Mouse (Mus musculus): ENCODE data around the gene Actr2. TPM values are rescaled to one million over a fixed set of nuclear protein-coding genes. Genes with fewer than 3 reads are reported as not detected.
"Not testable (repeated sequence)": the region's sequence is repeated elsewhere in the genome, so short reads cannot be mapped to it uniquely, and the experiment has no call there.

Gene Actr2
- total and polyA plus RNA-seq, 2 experiments from 2014 or later, result 70.4 to 193 TPM

- 92% methylated on average over 6 of the region's 6 CpGs for WGBS
- Histone ChIP-seq H3K4me3 (ENCODE audit: low read depth, low read length) (no peak overlapping the region), H3K4me2 (ENCODE audit: low read depth, low read length, poor library complexity, severe bottlenecking) (no peak overlapping the region), H3K27me3 (ENCODE audit: insufficient read depth, low read length) (no peaks in the 10 kb centered on the region), H3K9me3 (ENCODE audit: low read length) (no peaks in the 10 kb centered on the region), H3K36me3 (ENCODE audit: insufficient read depth, low read length) (no peaks in the 10 kb centered on the region), H3K27ac (ENCODE audit: low read depth, low read length) (no peak overlapping the region), H3K4me1 (ENCODE audit: insufficient read depth, low read length) (no peaks in the 10 kb centered on the region), H3K9ac (replicated peaks; ENCODE audit: low read length, poor library complexity, severe bottlenecking) (no peak overlapping the region)
- ATAC-seq (ENCODE audit: low FRiP score) (no peak), DNase-seq (ENCODE audit: low spot score) (no peak)
- TF ChIP-seq CTCF (IDR thresholded peaks at IDR 0.05), result no peak
Measured at GRCm38 (mm10) chr11:20138498-20139208, 25.9 kb upstream of the Actr2 start.

- H3K9ac ChIP-seq (replicated peaks; ENCODE audit: low read length, poor library complexity, severe bottlenecking), result no peak overlapping the region
- H3K27ac ChIP-seq (ENCODE audit: low read depth, low read length), result no peak overlapping the region
- 90% methylated on average over 2 of the region's 2 CpGs for WGBS
- ATAC-seq (ENCODE audit: low FRiP score), result no peak
- no peak overlapping the region for H3K4me2 ChIP-seq (ENCODE audit: low read depth, low read length, poor library complexity, severe bottlenecking)
- TF ChIP-seq CTCF (IDR thresholded peaks at IDR 0.05), result no peak
- H3K9me3 ChIP-seq (ENCODE audit: low read length), result no peaks in the 10 kb centered on the region
- no peaks in the 10 kb centered on the region for H3K36me3 ChIP-seq (ENCODE audit: insufficient read depth, low read length)
- no peak for DNase-seq (ENCODE audit: low spot score)
- no peaks in the 10 kb centered on the region for H3K27me3 ChIP-seq (ENCODE audit: insufficient read depth, low read length)
- H3K4me3 ChIP-seq (ENCODE audit: low read depth, low read length), result no peak overlapping the region
- H3K4me1 ChIP-seq (ENCODE audit: insufficient read depth, low read length), result no peaks in the 10 kb centered on the region
Measured at GRCm38 (mm10) chr11:20137872-20138271, 25.2 kb upstream of the Actr2 start.

GRCm38 (mm10) chr11:20136314-20136713 is 23.6 kb upstream of the Actr2 start:
- TF ChIP-seq CTCF (IDR thresholded peaks at IDR 0.05), result no peak
- Histone ChIP-seq H3K27ac (ENCODE audit: low read depth, low read length) (no peak overlapping the region), H3K4me1 (ENCODE audit: insufficient read depth, low read length) (no peaks in the 10 kb centered on the region), H3K9me3 (ENCODE audit: low read length) (no peaks in the 10 kb centered on the region), H3K9ac (replicated peaks; ENCODE audit: low read length, poor library complexity, severe bottlenecking) (no peak overlapping the region), H3K36me3 (ENCODE audit: insufficient read depth, low read length) (no peaks in the 10 kb centered on the region), H3K4me3 (ENCODE audit: low read depth, low read length) (no peak overlapping the region), H3K27me3 (ENCODE audit: insufficient read depth, low read length) (no peaks in the 10 kb centered on the region), H3K4me2 (ENCODE audit: low read depth, low read length, poor library complexity, severe bottlenecking) (no peak overlapping the region)
- DNase-seq (ENCODE audit: low spot score) (no peak), ATAC-seq (ENCODE audit: low FRiP score) (no peak)
- WGBS, result 90% methylated on average over 6 of the region's 6 CpGs

GRCm38 (mm10) chr11:20134869-20135268 is 22.2 kb upstream of the Actr2 start:
- not testable (repeated sequence) for H3K36me3 ChIP-seq (ENCODE audit: insufficient read depth, low read length); H3K9ac ChIP-seq (replicated peaks; ENCODE audit: low read length, poor library complexity, severe bottlenecking); H3K4me1 ChIP-seq (ENCODE audit: insufficient read depth, low read length); H3K9me3 ChIP-seq (ENCODE audit: low read length); H3K27ac ChIP-seq (ENCODE audit: low read depth, low read length); ATAC-seq (ENCODE audit: low FRiP score); H3K4me3 ChIP-seq (ENCODE audit: low read depth, low read length); H3K4me2 ChIP-seq (ENCODE audit: low read depth, low read length, poor library complexity, severe bottlenecking); H3K27me3 ChIP-seq (ENCODE audit: insufficient read depth, low read length); DNase-seq (ENCODE audit: low spot score)
- WGBS, result 65% methylated on average over 3 of the region's 3 CpGs

GRCm38 (mm10) chr11:20133721-20134120 is 21.0 kb upstream of the Actr2 start:
- 91% methylated on average over 1 of the region's 1 CpGs for WGBS
- ATAC-seq (ENCODE audit: low FRiP score), result no peak

GRCm38 (mm10) chr11:20132955-20133562 is 20.3 kb upstream of the Actr2 start:
- Histone ChIP-seq H3K36me3 (ENCODE audit: insufficient read depth, low read length) (no peaks in the 10 kb centered on the region), H3K4me1 (ENCODE audit: insufficient read depth, low read length) (no peaks in the 10 kb centered on the region), H3K9ac (replicated peaks; ENCODE audit: low read length, poor library complexity, severe bottlenecking) (no peak overlapping the region), H3K4me2 (ENCODE audit: low read depth, low read length, poor library complexity, severe bottlenecking) (no peak overlapping the region), H3K27ac (ENCODE audit: low read depth, low read length) (no peak overlapping the region), H3K4me3 (ENCODE audit: low read depth, low read length) (no peak overlapping the region), H3K9me3 (ENCODE audit: low read length) (no peaks in the 10 kb centered on the region), H3K27me3 (ENCODE audit: insufficient read depth, low read length) (no peaks in the 10 kb centered on the region)
- TF ChIP-seq CTCF (IDR thresholded peaks at IDR 0.05), result peak; percentile 78
- DNase-seq (ENCODE audit: low spot score) (peak; percentile 75), ATAC-seq (ENCODE audit: low FRiP score) (no peak)
- 41% methylated on average over 11 of the region's 12 CpGs for WGBS

More at GRCm38 (mm10) chr11:20133721-20134120, 21.0 kb upstream of the Actr2 start:
- H3K4me2 ChIP-seq (ENCODE audit: low read depth, low read length, poor library complexity, severe bottlenecking), result no peak overlapping the region
- TF ChIP-seq CTCF (IDR thresholded peaks at IDR 0.05), result no peak
- no peaks in the 10 kb centered on the region for H3K4me1 ChIP-seq (ENCODE audit: insufficient read depth, low read length)
- H3K4me3 ChIP-seq (ENCODE audit: low read depth, low read length), result no peak overlapping the region
- no peak for DNase-seq (ENCODE audit: low spot score)
- H3K9me3 ChIP-seq (ENCODE audit: low read length), result no peaks in the 10 kb centered on the region
- H3K9ac ChIP-seq (replicated peaks; ENCODE audit: low read length, poor library complexity, severe bottlenecking), result no peak overlapping the region
- H3K36me3 ChIP-seq (ENCODE audit: insufficient read depth, low read length), result no peaks in the 10 kb centered on the region
- H3K27me3 ChIP-seq (ENCODE audit: insufficient read depth, low read length), result no peaks in the 10 kb centered on the region
- H3K27ac ChIP-seq (ENCODE audit: low read depth, low read length), result no peak overlapping the region

All from midbrain, postnatal 0 days (tissue).